Mouse (Mus musculus): ENCODE results near the gene Pfdn4.

GRCm38 (mm10) chr2:170476643-170477042 lies 19.6 kb upstream of the Pfdn4 start:
- TF ChIP-seq CTCF (IDR thresholded peaks at IDR 0.05; ENCODE audit: borderline replicate concordance, insufficient read depth, low read length) (no peak), POLR2A (IDR thresholded peaks at IDR 0.05; ENCODE audit: low read depth, low read length) (no peak)

Data from embryonic fibroblast, embryonic 13.5 days (primary cell).